Mouse (Mus musculus): ENCODE measurements at regions not wholly inside any gene's neighbourhood (a gene's known extent, or its start where the extent isn't known, plus 50 kb on each side); places are given as distances from the start of the nearest gene placed in this dataset.
A peak's percentile ranks its signal among the peaks of the same experiment; 100 is the strongest.

DNA sequence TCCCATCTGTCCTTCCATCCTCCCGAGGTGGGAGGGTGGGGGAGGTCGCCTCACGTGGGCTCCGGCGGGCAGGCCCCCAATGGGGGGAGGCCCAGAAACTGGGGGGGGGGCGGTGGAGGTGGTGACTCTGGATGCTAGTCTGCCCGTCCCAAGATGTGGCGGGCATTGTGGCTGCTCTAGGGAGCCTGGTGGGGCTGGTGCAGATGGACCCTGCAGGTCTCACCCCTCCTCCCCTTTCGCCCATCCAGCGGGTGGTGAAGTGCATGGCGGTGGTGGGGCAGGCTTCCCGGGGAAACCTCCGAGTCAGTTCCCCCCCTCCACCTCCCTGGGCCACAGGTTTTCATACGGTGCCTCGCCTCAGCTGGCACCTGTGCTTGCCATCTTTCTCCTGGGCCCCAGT, 88.6 kb downstream of the Inhba start:
- DNase-seq (ENCODE audit: low spot score in 2 of 2) = no peak

DNA sequence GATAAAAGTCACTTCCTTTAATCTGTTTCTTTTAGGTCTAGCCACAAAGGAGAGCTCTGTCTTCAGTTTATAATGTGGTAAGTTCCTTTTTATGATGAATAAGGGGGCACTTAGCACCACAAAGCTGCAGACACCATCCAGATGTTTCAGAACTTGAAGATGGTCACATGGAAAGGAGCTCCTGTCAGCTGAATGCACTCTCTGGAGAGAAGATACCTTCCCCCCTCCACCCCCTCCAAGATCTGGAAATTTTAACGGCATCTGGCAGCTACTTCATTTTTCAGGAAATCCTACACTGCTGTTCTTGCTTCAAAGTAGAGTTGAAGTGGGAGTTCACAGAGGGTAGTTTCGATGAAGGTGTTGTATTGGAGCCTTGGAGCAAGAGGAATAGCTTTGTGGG, 103.2 kb downstream of the Inhba start:
- DNase-seq (ENCODE audit: low spot score in 2 of 2) = no peak

DNA sequence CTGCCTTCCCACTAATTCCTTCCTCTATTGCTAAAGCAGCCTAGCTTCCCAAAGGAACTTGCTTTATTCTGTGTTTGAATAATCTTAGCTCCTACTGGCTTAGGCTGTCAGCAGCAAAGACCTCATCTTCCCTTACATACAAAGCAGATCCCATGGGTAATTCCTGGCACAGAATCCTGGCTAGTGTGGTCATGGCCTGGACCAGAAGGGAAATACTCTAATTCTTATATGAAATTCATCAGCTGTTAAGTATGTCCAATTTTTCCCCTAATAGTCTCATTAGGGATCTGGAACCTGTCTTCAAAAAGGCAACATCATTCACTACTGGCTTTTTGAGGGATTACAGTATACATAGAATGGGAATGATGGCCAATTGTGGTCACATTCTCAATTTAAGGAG, 135.0 kb downstream of the Inhba start:
- DNase-seq (ENCODE audit: low spot score in 2 of 2) = no peak

DNA sequence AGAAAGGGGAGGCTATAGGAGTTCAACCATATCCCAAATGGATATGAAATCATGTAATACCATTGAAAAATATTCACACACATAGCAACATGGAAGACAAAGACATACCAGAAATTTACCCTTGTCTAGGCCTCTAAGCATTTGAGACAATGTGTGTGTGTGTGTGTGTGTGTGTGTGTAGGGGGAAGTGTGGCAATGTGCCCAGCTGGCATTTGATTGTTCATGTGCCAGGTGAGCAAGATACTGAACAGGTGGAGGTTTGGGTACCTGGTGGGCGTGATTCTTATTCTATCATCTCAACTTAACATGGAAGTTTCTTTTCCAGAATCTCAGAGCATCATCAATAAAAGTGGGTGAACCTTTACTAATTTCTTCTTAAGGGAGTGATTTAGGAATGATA, 143.3 kb downstream of the Inhba start:
- DNase-seq (ENCODE audit: low spot score in 2 of 2) = no peak

DNA sequence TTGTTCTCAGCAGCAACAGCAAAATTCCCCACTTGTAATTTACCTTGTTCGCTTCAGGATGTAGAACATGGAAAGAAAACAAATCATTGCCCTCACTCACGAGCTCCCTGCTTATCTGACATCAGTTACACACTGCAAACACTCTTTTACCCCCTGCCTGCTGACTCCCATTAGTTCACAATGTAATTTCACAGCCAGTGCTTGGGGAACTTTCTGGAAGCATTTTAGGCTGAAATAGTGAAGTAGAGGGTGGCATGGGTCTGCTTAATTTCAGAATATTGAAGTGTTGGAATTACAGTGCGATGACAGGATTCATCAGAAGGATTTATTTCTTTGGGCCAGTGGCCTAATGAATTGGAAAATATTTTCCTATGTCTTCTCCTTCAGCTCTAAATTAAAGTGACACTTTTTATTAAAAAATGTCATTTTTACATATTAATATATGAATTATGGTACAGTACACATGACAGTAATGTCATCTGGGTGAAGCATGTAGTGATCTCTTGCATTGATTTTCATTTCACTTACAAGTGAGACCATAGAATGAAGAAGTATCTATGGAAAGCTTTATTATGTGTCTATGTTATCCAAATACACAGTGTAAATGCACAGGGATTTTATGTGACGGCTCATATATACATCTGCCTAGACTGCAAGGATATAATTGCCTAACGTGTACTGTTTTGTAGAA, 153.7 kb downstream of the Inhba start:
- DNase-seq (ENCODE audit: low spot score in 2 of 2) = no peak

DNA sequence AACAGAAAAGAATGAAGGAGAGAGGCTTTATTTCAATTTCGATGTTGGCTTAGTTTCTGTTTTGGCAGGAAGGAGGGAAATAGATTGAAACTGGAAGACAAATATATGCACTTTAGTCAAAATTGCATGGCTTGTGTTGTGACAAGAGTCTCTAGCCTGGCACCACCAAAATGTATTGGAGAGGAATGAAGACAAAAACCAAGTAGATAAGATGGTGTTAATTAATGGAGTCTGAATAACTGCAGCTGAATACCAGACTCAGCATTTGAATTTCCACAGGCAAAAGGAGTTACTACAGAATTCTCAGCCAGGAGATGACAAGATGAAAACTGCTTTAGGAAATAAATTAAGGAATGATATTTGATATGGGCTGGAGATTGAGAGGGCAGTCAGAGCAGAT, 185.0 kb downstream of the Inhba start:
- no peak for DNase-seq (ENCODE audit: low spot score in 2 of 2)

DNA sequence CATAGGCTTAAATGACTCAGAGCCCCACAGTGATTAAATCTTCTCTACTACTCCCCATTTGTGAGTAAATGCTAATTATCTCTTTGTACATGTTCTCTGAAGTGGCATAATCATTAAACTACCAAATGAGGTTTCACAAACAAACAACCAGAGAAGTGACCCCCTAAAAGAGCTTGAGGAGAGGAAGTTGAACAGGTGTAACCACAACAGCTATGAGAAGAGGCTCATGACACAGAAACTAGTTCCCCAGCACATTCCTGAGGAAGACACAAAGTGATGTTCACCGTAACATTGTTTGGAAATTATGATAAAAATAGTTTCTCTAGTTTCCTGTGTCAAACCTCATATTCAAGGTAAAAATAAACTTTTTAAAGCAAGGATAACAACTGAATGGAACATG, 188.4 kb downstream of the Inhba start:
- no peak for DNase-seq (ENCODE audit: low spot score in 2 of 2)

DNA sequence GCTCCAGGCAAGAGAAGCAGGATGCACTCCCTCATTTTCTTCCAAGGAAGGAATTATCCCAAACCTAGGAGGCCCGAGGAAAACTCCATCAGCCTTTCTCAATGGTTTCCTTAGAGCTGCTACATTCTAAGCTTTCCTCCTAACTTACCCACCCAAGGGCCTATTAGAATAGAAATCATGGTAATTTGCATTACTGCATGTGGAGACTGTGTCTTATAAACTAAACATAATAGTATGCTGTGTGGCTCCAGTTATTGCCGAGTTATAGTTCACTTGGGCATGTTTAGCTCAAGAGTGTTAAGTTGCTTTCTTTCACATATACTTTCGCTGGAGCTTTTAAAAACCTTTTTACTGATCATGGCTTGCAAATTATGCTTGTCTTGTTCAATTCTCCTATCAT, 191.5 kb downstream of the Inhba start:
- no peak for DNase-seq (ENCODE audit: low spot score in 2 of 2)

DNA sequence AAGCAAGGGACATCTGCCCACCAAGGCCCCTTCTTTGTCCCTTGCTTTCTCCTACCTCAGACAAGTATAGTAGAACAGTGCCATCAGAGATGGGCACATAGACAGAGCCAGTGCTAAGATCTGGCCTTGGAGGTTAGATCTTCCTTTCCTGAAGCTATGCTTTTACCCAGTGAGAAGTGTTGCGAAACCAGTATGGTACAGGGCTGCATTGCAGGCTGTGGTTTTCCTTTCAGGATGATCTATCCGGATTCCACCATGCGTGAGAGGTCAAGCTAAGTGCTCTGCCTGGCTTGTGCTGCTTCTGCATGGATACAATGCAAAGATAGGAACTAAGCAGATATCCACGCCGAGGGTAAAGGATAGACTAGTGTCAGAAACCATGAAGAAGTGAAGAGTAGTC, 192.4 kb downstream of the Inhba start:
- DNase-seq (ENCODE audit: low spot score in 2 of 2) = no peak

DNA sequence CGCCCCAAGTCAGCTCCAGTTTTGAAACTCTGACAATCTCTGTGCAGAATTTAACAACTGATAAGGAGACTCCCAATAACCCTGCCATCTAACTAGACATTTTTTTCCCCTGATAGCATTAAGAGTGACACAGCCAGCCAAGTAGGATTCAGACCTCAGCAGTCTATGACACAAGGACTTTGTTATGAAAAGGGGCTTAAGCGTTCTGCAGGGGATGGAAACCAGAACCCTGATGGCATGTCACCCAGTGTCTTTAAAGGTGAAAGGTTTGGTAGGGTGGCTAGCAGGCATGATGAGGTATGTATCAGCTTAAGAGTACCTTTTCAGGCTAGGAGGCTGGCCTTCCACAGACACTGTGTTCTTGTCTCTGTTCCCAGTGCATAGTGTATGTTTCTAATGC, 199.8 kb downstream of the Inhba start:
- no peak for DNase-seq (ENCODE audit: low spot score in 2 of 2)

DNA sequence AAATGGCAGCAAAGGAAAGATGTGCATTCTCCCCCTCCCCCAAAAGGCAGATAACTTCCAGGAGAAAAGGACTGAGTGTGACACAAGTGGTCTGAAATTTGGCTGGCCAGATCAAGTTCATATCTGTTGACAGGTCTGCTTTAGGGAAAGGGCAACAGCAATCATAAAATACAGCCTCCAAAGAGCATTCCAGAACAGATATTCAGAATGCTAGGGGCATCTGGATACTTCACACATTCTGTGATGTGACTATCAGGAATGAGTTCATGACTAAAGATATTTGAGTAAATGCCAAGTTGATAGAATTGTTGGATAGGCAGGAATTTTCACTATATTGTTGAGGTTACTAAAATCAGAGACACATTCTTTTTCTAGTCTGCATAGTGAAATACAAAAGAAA, 208.2 kb downstream of the Inhba start:
- no peak for DNase-seq (ENCODE audit: low spot score in 2 of 2)

DNA sequence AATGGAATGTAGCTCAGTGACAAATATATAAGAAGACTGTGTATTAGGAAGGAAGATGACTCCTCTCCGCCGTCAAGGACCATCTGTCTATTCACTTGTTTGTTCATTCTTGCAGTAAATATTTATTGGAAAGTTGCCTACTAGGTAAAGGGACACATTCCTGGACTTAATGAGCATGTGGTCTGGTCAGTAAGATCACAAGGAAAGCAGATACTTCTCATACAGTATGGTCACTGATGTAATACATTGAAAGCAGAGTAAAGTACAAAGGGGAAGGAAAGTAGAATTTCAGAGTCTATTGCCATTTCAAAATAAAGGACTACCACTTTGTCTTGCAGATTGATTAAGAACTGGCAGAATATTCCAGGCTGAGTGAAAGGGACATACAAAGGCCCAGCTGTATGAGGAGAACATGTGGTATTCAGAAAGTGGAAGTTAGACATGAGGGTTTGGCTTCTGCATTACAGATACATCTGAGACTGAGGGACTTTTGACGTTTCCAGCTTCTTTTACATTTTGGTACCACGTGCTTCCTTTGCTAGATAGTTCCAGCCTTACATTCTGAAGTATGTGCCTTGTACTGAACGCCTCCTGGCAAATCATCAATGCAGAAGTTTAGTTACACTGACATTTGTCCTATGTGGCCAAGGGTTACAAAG, 211.4 kb downstream of the Inhba start:
- DNase-seq (ENCODE audit: low spot score in 2 of 2) = no peak

DNA sequence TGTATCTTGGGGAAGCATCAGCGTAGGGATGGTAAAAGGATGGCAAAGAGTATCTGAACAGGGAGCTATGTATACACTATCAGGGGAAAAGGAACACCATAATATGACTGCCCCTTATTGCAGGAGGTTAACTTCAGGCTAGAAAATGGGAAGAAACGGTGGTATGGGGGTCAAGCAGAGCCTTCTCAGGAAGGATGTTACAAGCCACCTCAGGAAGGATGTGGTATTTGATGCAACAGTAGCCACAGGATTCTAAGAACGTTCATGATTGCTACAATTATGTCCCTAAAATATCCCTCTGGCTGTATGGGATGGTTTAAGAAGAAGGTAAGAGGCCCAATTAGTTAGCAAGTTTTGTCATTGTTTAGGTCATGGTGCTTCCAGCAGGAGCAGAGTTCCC, 249.5 kb downstream of the Inhba start:
- DNase-seq (ENCODE audit: low spot score in 2 of 2) = no peak

DNA sequence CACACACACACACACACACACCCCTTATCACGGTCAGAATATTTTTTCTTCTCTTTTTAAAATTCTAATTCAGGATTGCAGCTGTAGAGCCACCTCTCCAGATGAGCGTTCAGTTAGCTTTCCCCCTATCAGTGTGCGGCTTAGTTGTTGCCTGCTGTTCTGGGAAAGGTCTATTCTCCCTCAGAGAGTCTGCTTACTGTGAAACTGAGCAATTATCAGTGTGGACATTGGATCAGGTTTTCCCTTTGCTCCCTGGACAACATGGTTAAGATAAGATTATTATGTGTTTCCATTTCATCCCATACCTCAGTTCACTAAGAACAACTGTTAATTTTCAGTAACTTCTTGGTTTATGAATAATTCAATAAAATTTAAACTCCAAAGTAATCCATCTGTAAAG, 268.3 kb downstream of the Inhba start:
- DNase-seq (ENCODE audit: low spot score in 2 of 2) = no peak

DNA sequence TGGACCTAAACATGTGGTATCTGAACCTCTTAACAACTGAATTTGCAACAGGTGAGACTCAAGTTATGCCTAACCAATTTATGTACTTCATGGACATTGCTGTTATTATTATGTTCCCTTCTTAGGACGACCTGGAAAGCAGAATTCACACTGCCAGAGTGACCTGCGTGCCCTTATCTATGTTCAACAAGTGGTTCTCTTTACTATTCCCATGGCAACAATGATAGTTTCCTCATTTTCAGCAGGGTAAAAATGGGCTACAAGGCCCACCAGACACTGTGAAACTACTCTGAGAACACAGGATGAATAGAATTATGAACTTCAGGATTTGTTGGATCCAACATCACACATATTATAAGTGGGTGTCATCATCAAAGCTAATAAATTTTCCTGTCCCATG, 269.1 kb downstream of the Inhba start:
- no peak for DNase-seq (ENCODE audit: low spot score in 2 of 2)

DNA sequence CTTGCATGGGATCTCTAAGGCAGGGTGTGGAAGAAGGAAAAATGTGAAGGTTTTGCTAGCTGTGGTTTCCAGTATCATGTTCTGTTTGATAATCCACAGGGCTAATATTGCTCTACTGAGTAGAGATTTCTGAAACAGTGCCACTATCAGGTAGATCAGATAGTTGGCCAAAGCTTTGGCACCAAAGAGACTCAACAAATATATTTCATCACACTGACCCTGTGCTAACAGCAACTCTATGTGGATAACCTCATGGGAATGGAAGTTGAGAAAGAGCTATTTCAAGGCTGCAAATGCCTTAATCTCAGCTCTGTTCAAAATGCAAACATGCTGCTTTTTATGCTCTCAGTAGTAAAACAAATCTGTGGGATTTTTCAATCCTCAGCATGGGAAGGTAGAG, 270.1 kb downstream of the Inhba start:
- no peak for DNase-seq (ENCODE audit: low spot score in 2 of 2)

DNA sequence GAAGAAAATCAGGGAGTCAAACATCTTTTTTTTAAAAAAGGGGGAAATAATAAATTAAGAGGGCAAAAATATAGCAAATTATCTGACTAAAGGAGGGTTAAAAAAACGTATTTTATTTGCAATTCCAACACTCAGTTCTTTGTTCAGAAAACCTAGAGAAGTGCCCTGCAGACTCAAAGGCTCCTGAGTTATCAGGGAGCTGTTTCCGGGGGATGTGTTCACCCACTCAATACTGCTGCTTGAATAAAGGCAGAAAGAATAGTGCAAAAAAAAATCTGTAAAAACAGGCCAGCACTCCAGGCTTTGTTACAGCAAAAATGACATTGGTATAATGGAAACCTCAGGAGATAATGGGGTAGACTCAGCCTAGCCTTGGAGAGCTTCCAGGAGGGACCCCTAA, 270.6 kb downstream of the Inhba start:
- no peak for DNase-seq (ENCODE audit: low spot score in 2 of 2)

DNA sequence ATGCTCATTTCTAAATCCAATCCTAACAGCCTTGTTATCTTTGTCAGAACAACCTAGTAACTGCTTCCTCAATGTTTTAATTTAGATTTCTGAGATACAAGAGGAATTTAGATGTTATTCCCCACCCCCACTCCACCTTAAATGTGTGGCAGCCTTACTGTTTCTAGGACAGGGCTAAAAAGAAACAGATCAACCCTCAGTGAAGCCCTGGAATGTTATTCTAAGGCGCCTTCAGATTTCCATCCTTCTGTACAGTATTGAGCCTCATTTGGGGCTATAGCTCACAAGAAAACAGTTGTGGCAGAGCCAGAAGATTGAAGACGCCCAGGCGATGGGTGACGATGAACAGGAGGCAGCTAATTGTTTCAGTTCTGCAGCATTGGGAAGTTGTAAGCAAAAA, 271.7 kb downstream of the Inhba start:
- DNase-seq (ENCODE audit: low spot score in 2 of 2) = peak in 1 of 2 experiments; percentile 46

DNA sequence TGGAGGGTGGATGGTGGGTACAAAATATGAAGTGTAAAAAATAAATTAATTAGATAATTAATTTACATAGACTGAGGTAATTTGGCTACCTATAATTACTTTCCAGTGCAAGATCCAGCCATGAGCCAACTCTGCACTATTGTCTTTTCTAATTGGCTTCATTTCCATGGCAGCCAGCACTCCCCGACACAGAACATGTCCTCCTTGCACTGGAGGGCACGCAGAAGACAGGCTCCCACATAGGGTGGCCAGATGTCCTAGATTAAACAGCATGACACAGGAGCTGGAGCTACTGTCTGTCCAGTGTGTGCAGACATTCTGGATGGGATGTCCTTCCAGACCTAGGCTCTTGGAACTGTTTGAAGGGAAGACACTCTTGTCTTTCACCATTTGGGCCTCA, 278.0 kb downstream of the Inhba start:
- no peak for DNase-seq (ENCODE audit: low spot score in 2 of 2)

DNA sequence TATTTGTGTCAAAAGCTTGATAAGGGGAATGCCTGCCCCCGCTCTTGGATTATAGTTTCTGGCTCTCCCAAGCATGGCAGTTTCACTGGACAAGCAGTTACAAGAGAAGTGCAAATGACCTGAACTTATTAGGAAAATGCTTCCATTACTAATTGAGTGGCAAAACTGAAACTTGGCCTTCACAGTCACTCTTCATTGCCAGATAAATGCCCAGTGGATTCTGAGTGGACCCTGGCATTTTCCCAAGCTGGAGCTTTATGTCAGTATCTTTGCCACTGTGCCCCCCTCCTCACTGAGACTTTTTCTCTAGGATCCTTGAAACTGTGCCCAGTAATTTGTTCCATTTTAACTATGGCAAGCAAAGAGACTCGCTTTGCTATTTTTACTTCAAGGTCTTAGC, 279.1 kb downstream of the Inhba start:
- DNase-seq (ENCODE audit: low spot score in 2 of 2) = peak; percentile 53 to 55

DNA sequence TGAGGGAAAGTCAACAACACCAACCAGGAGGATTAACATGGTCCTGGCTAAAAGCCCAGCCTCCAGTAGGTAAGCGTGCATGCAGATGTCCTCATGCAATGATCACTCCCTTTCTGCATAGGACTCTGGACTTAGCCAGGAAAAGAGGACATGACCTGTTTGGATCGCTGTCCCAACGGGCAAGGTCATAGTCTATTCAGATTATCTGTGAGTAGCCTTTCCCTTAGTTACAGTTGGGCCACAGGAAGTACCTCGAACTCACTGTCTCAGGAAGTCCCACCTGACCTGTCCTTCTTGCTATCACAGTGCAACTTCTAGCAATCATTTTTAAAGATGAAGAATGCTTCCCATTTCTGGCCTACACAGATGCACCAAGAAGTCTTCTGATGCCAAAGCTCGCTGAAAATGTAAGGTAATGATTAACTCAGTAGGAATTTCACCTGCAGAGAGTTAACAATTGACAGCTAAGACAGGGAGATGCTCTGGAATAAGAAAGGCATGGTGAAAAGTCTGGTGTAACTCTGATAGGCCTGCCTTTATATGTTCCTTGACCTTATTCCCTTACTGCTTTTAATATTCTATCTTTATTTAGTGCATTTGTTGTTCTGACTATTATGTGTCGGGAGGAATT, 280.1 kb downstream of the Inhba start:
- DNase-seq (ENCODE audit: low spot score in 2 of 2) = no peak

DNA sequence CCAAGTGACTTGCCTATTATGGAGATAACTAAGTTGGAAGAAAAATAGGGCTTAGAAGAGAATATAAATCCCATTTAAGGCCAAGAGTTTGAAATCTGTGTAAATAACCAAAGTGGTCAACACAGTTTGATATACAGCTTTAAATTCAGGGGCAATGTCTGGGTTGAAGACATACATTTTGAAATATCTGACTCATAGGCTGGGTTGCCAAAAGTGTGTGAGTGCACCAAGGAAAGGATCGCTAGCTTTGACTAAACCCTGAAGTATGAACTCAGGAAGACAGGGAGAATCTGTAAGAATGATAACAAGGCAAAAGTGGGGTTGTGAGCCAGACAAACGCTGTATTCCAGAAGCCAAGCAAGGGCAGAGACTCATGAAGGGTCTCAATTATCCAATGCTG, 288.1 kb downstream of the Inhba start:
- no peak for DNase-seq (ENCODE audit: low spot score in 2 of 2)

DNA sequence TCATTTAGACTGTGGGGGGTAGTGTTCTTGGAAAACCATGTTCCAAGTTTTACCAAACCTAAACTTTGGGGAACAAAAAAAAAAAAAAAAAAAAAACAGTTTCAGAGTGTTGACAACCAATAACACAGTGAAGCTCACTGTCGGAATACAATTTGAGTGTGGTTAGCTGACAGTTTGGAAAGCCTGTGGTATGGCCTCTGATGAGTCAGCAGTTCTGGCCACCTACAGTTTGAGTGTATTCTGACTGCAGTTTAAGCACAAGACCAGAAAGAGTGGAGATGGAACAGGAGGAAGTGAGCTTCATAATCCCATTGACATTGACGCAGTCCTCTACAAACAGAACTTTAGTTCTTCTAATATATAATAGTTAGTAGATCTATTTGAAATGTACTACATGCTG, 303.0 kb downstream of the Inhba start:
- no peak for DNase-seq (ENCODE audit: low spot score in 2 of 2)

DNA sequence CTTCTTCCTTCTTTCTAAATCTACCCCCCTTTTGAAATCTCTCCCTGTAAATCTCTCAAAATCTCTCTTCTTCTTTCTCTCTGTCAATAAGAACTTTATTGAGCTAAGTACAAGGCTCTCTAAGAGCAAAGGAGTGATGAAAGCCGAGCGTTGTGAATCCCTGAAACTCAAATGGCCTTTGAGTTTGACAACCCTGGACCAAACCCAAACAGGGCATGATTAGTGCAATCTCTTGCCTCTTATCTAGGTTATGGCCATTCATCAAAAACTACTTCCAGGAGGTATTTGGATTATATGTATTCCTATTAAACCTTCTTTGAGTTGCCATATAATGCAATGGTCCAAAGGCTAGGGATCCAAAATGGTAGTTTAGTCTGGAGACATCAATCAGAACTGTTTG, 304.0 kb downstream of the Inhba start:
- DNase-seq (ENCODE audit: low spot score in 2 of 2) = no peak
